Mouse (Mus musculus): ENCODE data around the gene Lrmp. TPM values are rescaled to one million over a fixed set of nuclear protein-coding genes. Genes with fewer than 3 reads are reported as not detected.
"Not testable (repeated sequence)": the region's sequence is repeated elsewhere in the genome, so short reads cannot be mapped to it uniquely, and the experiment has no call there.

Lrmp gene
- polyA plus RNA-seq, 1 experiment from 2014 or later, result 4.9 TPM

- no peak for ATAC-seq
- no peaks in the 10 kb centered on the region for H3K9me3 ChIP-seq (ENCODE audit: control insufficient read depth, low read length)
- H3K36me3 ChIP-seq (ENCODE audit: control insufficient read depth, insufficient read depth, low read length), result no peaks in the 10 kb centered on the region
- H3K4me3 ChIP-seq (ENCODE audit: low read length), result no peak overlapping the region
- H3K9ac ChIP-seq (ENCODE audit: low read depth, low read length), result no peak overlapping the region
- no peaks in the 10 kb centered on the region for H3K27me3 ChIP-seq (replicated peaks; ENCODE audit: control insufficient read depth, insufficient read depth, low read length)
- WGBS, result 79% methylated on average over 4 of the region's 4 CpGs
- no peaks in the 10 kb centered on the region for H3K4me1 ChIP-seq (ENCODE audit: control insufficient read depth, insufficient read depth, low read length)
- H3K27ac ChIP-seq (ENCODE audit: low read length), result no peak overlapping the region
- H3K4me2 ChIP-seq (ENCODE audit: low read depth, low read length), result no peak overlapping the region
Observed at GRCm38 (mm10) chr6:145129563-145129962, 14.1 kb downstream of the Lrmp start.

GRCm38 (mm10) chr6:145131991-145132390, 16.5 kb downstream of the Lrmp start:
- no peak overlapping the region for H3K27ac ChIP-seq (ENCODE audit: low read length)
- no peak overlapping the region for H3K4me2 ChIP-seq (ENCODE audit: low read depth, low read length)
- no peaks in the 10 kb centered on the region for H3K36me3 ChIP-seq (ENCODE audit: control insufficient read depth, insufficient read depth, low read length)
- no peak overlapping the region for H3K4me3 ChIP-seq (ENCODE audit: low read length)
- no peaks in the 10 kb centered on the region for H3K4me1 ChIP-seq (ENCODE audit: control insufficient read depth, insufficient read depth, low read length)
- ATAC-seq, result no peak
- H3K9me3 ChIP-seq (ENCODE audit: control insufficient read depth, low read length), result no peaks in the 10 kb centered on the region
- H3K9ac ChIP-seq (ENCODE audit: low read depth, low read length), result no peak overlapping the region
- H3K27me3 ChIP-seq (replicated peaks; ENCODE audit: control insufficient read depth, insufficient read depth, low read length), result no peaks in the 10 kb centered on the region
- 79% methylated on average over 5 of the region's 5 CpGs for WGBS

DNA sequence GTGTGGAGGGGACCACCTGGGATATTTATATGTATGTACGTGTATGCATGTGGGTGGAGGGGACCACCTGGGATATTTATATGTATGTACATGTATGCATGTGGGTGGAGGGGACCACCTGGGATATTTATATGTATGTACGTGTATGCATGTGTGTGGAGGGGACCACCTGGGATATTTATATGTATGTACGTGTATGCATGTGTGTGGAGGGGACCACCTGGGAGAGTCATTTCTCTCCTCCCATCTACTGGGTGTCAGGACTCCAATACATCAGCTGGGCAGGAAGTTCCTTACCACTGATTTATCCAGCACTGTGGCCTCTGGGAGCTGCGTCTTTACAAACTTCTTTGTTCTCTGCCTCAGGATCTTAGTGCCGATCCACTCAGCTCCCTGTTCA, 17.5 kb downstream of the Lrmp start:
- not testable (repeated sequence) for ATAC-seq; H3K4me3 ChIP-seq (ENCODE audit: low read length); H3K4me1 ChIP-seq (ENCODE audit: control insufficient read depth, insufficient read depth, low read length); H3K9me3 ChIP-seq (ENCODE audit: control insufficient read depth, low read length); H3K36me3 ChIP-seq (ENCODE audit: control insufficient read depth, insufficient read depth, low read length); H3K4me2 ChIP-seq (ENCODE audit: low read depth, low read length); H3K27ac ChIP-seq (ENCODE audit: low read length); H3K9ac ChIP-seq (ENCODE audit: low read depth, low read length); H3K27me3 ChIP-seq (replicated peaks; ENCODE audit: control insufficient read depth, insufficient read depth, low read length)
- WGBS, result 84% methylated on average over 5 of the region's 5 CpGs

DNA sequence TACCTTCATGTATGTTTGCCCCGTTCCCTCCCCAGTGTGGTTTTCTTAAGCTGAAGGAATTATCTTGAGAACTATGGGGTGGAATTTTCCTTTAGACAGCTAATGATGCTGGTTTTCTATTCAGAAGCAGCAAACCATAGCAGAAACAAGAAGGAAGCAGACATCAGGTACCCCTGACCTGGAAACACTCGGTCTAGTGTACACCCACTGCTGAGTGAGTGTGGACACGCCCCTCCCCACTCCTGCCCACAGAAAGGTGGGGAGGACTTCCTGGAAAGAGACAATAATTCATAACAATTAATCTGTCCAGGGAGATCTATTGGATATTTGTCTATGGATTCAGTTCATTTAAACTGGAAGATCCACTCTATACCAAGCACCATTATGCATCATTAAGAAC, 19.8 kb downstream of the Lrmp start:
- H3K36me3 ChIP-seq (ENCODE audit: control insufficient read depth, insufficient read depth, low read length), result no peaks in the 10 kb centered on the region
- H3K9ac ChIP-seq (ENCODE audit: low read depth, low read length), result no peak overlapping the region
- H3K4me3 ChIP-seq (ENCODE audit: low read length), result no peak overlapping the region
- no peak overlapping the region for H3K27ac ChIP-seq (ENCODE audit: low read length)
- H3K4me2 ChIP-seq (ENCODE audit: low read depth, low read length), result no peak overlapping the region
- WGBS, result 68% methylated on average over 3 of the region's 3 CpGs
- no peaks in the 10 kb centered on the region for H3K9me3 ChIP-seq (ENCODE audit: control insufficient read depth, low read length)
- H3K4me1 ChIP-seq (ENCODE audit: control insufficient read depth, insufficient read depth, low read length), result no peaks in the 10 kb centered on the region
- ATAC-seq, result no peak
- H3K27me3 ChIP-seq (replicated peaks; ENCODE audit: control insufficient read depth, insufficient read depth, low read length), result no peaks in the 10 kb centered on the region

GRCm38 (mm10) chr6:145135804-145136203, 20.4 kb downstream of the Lrmp start:
- Histone ChIP-seq H3K9ac (ENCODE audit: low read depth, low read length) (no peak overlapping the region), H3K36me3 (ENCODE audit: control insufficient read depth, insufficient read depth, low read length) (no peaks in the 10 kb centered on the region), H3K4me3 (ENCODE audit: low read length) (no peak overlapping the region), H3K4me2 (ENCODE audit: low read depth, low read length) (no peak overlapping the region), H3K4me1 (ENCODE audit: control insufficient read depth, insufficient read depth, low read length) (no peaks in the 10 kb centered on the region), H3K9me3 (ENCODE audit: control insufficient read depth, low read length) (no peaks in the 10 kb centered on the region), H3K27me3 (replicated peaks; ENCODE audit: control insufficient read depth, insufficient read depth, low read length) (no peaks in the 10 kb centered on the region), H3K27ac (ENCODE audit: low read length) (no peak overlapping the region)
- WGBS, result 53% methylated on average over 9 of the region's 9 CpGs
- no peak for ATAC-seq

GRCm38 (mm10) chr6:145136831-145137230, 21.4 kb downstream of the Lrmp start:
- ATAC-seq, result no peak
- no peak overlapping the region for H3K27ac ChIP-seq (ENCODE audit: low read length)
- H3K4me3 ChIP-seq (ENCODE audit: low read length), result no peak overlapping the region
- H3K36me3 ChIP-seq (ENCODE audit: control insufficient read depth, insufficient read depth, low read length), result no peaks in the 10 kb centered on the region
- H3K27me3 ChIP-seq (replicated peaks; ENCODE audit: control insufficient read depth, insufficient read depth, low read length), result no peaks in the 10 kb centered on the region
- no peaks in the 10 kb centered on the region for H3K4me1 ChIP-seq (ENCODE audit: control insufficient read depth, insufficient read depth, low read length)
- H3K9ac ChIP-seq (ENCODE audit: low read depth, low read length), result no peak overlapping the region
- H3K4me2 ChIP-seq (ENCODE audit: low read depth, low read length), result no peak overlapping the region
- 93% methylated on average over 5 of the region's 5 CpGs for WGBS
- no peaks in the 10 kb centered on the region for H3K9me3 ChIP-seq (ENCODE audit: control insufficient read depth, low read length)

GRCm38 (mm10) chr6:145139236-145139635, 23.8 kb downstream of the Lrmp start:
- H3K27ac ChIP-seq (ENCODE audit: low read length), result no peak overlapping the region
- no peaks in the 10 kb centered on the region for H3K4me1 ChIP-seq (ENCODE audit: control insufficient read depth, insufficient read depth, low read length)
- no peak overlapping the region for H3K9ac ChIP-seq (ENCODE audit: low read depth, low read length)
- no peaks in the 10 kb centered on the region for H3K9me3 ChIP-seq (ENCODE audit: control insufficient read depth, low read length)
- no peaks in the 10 kb centered on the region; the same call in 1 of the 2 replicates for H3K27me3 ChIP-seq (replicated peaks; ENCODE audit: control insufficient read depth, insufficient read depth, low read length)
- no peaks in the 10 kb centered on the region for H3K36me3 ChIP-seq (ENCODE audit: control insufficient read depth, insufficient read depth, low read length)
- H3K4me2 ChIP-seq (ENCODE audit: low read depth, low read length), result no peak overlapping the region
- H3K4me3 ChIP-seq (ENCODE audit: low read length), result no peak overlapping the region
- WGBS, result 74% methylated on average over 13 of the region's 13 CpGs
- ATAC-seq, result no peak

- Histone ChIP-seq H3K27me3 (replicated peaks; ENCODE audit: control insufficient read depth, insufficient read depth, low read length) (no peaks in the 10 kb centered on the region; the same call in 1 of the 2 replicates), H3K27ac (ENCODE audit: low read length) (no peak overlapping the region), H3K9me3 (ENCODE audit: control insufficient read depth, low read length) (no peaks in the 10 kb centered on the region), H3K4me1 (ENCODE audit: control insufficient read depth, insufficient read depth, low read length) (no peaks in the 10 kb centered on the region), H3K4me2 (ENCODE audit: low read depth, low read length) (no peak overlapping the region), H3K9ac (ENCODE audit: low read depth, low read length) (no peak overlapping the region), H3K36me3 (ENCODE audit: control insufficient read depth, insufficient read depth, low read length) (no peaks in the 10 kb centered on the region), H3K4me3 (ENCODE audit: low read length) (no peak overlapping the region)
- no peak for ATAC-seq
- WGBS, result 75% methylated on average over 11 of the region's 11 CpGs
Observed at GRCm38 (mm10) chr6:145139776-145140475, 24.5 kb downstream of the Lrmp start.

GRCm38 (mm10) chr6:145140706-145141105, 25.3 kb downstream of the Lrmp start:
- 66% methylated on average over 11 of the region's 11 CpGs for WGBS
- Histone ChIP-seq H3K4me2 (ENCODE audit: low read depth, low read length) (no peak overlapping the region), H3K27ac (ENCODE audit: low read length) (no peak overlapping the region), H3K9me3 (ENCODE audit: control insufficient read depth, low read length) (no peaks in the 10 kb centered on the region), H3K27me3 (replicated peaks; ENCODE audit: control insufficient read depth, insufficient read depth, low read length) (no peaks in the 10 kb centered on the region; the same call in 1 of the 2 replicates), H3K9ac (ENCODE audit: low read depth, low read length) (no peak overlapping the region), H3K36me3 (ENCODE audit: control insufficient read depth, insufficient read depth, low read length) (no peaks in the 10 kb centered on the region), H3K4me1 (ENCODE audit: control insufficient read depth, insufficient read depth, low read length) (no peaks in the 10 kb centered on the region), H3K4me3 (ENCODE audit: low read length) (no peak overlapping the region)
- no peak for ATAC-seq

- ATAC-seq, result no peak
- H3K9me3 ChIP-seq (ENCODE audit: control insufficient read depth, low read length), result no peaks in the 10 kb centered on the region
- H3K27me3 ChIP-seq (replicated peaks; ENCODE audit: control insufficient read depth, insufficient read depth, low read length), result no peaks in the 10 kb centered on the region; the same call in 1 of the 2 replicates
- no peaks in the 10 kb centered on the region for H3K4me1 ChIP-seq (ENCODE audit: control insufficient read depth, insufficient read depth, low read length)
- 89% methylated on average over 12 of the region's 12 CpGs for WGBS
- H3K4me3 ChIP-seq (ENCODE audit: low read length), result no peak overlapping the region
- no peak overlapping the region for H3K4me2 ChIP-seq (ENCODE audit: low read depth, low read length)
- H3K36me3 ChIP-seq (ENCODE audit: control insufficient read depth, insufficient read depth, low read length), result no peaks in the 10 kb centered on the region
- H3K9ac ChIP-seq (ENCODE audit: low read depth, low read length), result no peak overlapping the region
- no peak overlapping the region for H3K27ac ChIP-seq (ENCODE audit: low read length)
Observed at GRCm38 (mm10) chr6:145141827-145142226, 26.4 kb downstream of the Lrmp start.
